Mouse (Mus musculus) hindbrain, postnatal 0 days (tissue): ENCODE measurements around the gene Ppp1r9b. TPM values are rescaled to one million over a fixed set of nuclear protein-coding genes. Genes with fewer than 3 reads are reported as not detected.

ENCODE experiments used
- ATAC-seq: fragments of 200-750 bp; cut with Nextera tagmentation; 2 replicates; pipeline ENCODE4 v1.8.0; 2017; ENCODE audit warnings: mild to moderate bottlenecking, moderate TSS enrichment, moderate library complexity
- DNase-seq: peaks from one replicate; pipeline ENCODE4 v3.0.0-alpha.2; 2015; ENCODE audit warnings: low spot score
- H3K27ac ChIP-seq: fragments of 300-500 bp; sonication (generic); 2 replicates; pipeline ENCODE4 v1.5.1; 2014; ENCODE audit warnings: mild to moderate bottlenecking
- H3K27me3 ChIP-seq: fragments of 300-500 bp; sonication (generic); 2 replicates; pipeline ENCODE4 v1.6.1; 2014; ENCODE audit warnings: low read length, mixed read lengths; ENCODE audit not compliant: insufficient read depth
- H3K36me3 ChIP-seq: fragments of 300-500 bp; sonication (generic); 2 replicates; pipeline ENCODE4 v1.6.1; 2014; ENCODE audit warnings: low read length, mixed read lengths; ENCODE audit not compliant: insufficient read depth
- H3K4me1 ChIP-seq: fragments of 300-500 bp; sonication (generic); 2 replicates; pipeline ENCODE4 v1.6.1; 2014; ENCODE audit warnings: antibody characterized with exemption, low read length, mixed read lengths; ENCODE audit not compliant: insufficient read depth
- H3K4me2 ChIP-seq: fragments of 300-500 bp; sonication (generic); 2 replicates; pipeline ENCODE4 v1.6.1; 2014; ENCODE audit warnings: low read depth, mild to moderate bottlenecking, low read length, moderate library complexity, mixed read lengths
- H3K4me3 ChIP-seq: fragments of 300-500 bp; sonication (generic); 2 replicates; pipeline ENCODE4 v1.5.1; 2014; ENCODE audit warnings: low read length
- H3K9ac ChIP-seq: fragments of 300-500 bp; sonication (generic); replicated peaks from 2 replicates; pipeline ENCODE4 v1.6.1; 2014; ENCODE audit warnings: mild to moderate bottlenecking, low read length, moderate library complexity, mixed read lengths
- H3K9me3 ChIP-seq: fragments of 300-500 bp; sonication (generic); 2 replicates; pipeline ENCODE4 v1.6.1; 2016; ENCODE audit warnings: low read length, mixed read lengths
- CTCF ChIP-seq: IDR thresholded peaks from 2 replicates; pipeline ENCODE4 v1.5.1; 2016; ENCODE audit warnings: antibody characterized with exemption, control low read depth, low read depth
- WGBS: fragments of 180-500 bp; shearing (Covaris S2); extraction: QIAGEN DNeasy Blood & Tissue Kit; methylation state at CpG from one replicate; pipeline ENCODE4 v1.1.7; 2014; 5-methylcytosine and 5-hydroxymethylcytosine counted together
- polyA plus RNA-seq: library from polyadenylated mRNA; unstranded; fragments of >200 nt; fragmentation: Nextera tagmentation; extraction: Ambion mirVana; gene quantifications from 2 replicates; pipeline ENCODE4 v1.2.1, GENCODE M21; 2015
- total RNA-seq: library from RNA; depleted of rRNA; stranded (reverse); fragments of >200 nt; gene quantifications from 2 replicates; pipeline ENCODE4 v1.2.3, GENCODE M21; 2014; rRNA removed

Ppp1r9b gene
- total and polyA plus RNA-seq, 2 experiments from 2014 or later, result 19.4 to 170 TPM

DNA sequence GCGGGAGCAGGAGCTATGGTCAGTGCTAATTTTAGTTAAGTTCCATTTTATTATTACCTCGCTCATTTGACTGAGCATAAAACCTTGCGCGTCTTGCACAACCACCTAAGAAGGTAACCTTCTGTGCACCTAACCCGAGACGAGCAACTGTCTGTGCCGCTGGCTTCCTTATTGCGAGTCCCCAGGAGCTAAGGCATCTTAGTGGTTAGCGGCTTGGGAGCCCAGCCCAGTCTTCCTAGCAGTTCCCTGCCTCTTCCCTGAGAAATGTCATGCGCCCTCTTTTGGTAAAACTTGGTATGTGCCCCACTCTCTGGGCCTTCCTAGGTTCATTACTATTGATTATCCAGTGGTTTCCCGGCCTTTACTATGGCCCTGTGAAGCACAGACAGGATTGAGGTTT is 51.3 kb downstream of the Ppp1r9b start:
- Histone ChIP-seq H3K9ac (peak overlapping the region; percentile 15; the same call in 1 of the 2 replicates), H3K27ac (peak overlapping the region; percentile 48; the same call in 1 of the 2 replicates), H3K4me3 (peak overlapping the region; percentile 74), H3K4me1 (peaks cover 11% of the 10 kb centered on the region; the same call in 1 of the 2 replicates), H3K4me2 (peak overlapping the region; percentile 86), H3K27me3 (no peaks in the 10 kb centered on the region), H3K9me3 (no peaks in the 10 kb centered on the region), H3K36me3 (0 out of 2 replicates have a peak, but pooled peaks cover 4% of the 10 kb centered on the region)
- DNase-seq, result peak; percentile 90
- WGBS, result under 1% methylated on average over 11 of the region's 11 CpGs
- TF ChIP-seq CTCF, result peak; percentile 82
- ATAC-seq, result no peak

DNA sequence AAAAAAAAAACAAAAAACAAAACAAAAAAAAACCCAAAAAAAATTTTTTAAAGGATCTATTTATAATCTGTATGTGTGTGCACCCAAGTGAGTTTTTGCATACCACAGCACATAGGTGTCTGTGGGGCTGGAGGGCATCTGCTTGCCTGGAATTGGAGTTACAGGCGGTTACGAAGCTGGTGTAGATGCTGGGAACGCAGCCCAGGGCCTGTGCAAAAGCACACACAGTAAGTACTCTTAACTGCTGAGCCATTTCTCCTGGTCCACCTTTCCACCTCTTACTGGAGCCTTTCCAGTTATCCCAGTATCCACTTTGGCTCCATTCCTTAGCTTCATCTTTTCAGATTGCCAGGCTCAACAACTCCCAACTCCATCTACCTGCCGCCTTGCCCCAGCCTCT is 52.2 kb downstream of the Ppp1r9b start:
- Histone ChIP-seq H3K27me3 (no peaks in the 10 kb centered on the region), H3K4me3 (no peak overlapping the region), H3K27ac (no peak overlapping the region), H3K4me2 (no peak overlapping the region), H3K36me3 (0 out of 2 replicates have a peak, but pooled peaks cover 4% of the 10 kb centered on the region), H3K9me3 (no peaks in the 10 kb centered on the region), H3K9ac (no peak overlapping the region), H3K4me1 (peaks cover 11% of the 10 kb centered on the region; the same call in 1 of the 2 replicates)
- 91% methylated on average over 4 of the region's 4 CpGs for WGBS
- no peak for DNase-seq
- ATAC-seq, result no peak
- no peak for TF ChIP-seq CTCF

DNA sequence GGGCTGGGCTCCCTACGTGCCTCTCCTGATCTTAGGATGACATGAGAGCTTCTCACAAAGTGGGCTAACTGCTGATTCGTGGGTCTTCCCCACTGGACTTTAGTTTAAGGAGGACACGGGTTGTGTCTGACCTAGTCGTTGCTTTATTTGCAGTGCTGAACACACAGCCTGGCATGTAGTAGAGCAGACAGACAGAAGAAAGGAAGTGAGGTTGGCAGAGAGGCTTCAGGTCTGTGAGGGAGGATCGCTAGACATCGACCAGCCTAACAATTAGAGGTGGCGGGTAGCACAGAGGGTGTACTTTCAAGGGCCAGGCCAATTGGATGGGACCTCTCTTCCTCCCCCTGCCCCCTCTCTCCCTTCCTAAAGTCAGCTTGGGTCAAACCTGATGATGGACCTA is 52.8 kb downstream of the Ppp1r9b start:
- Histone ChIP-seq H3K27ac (no peak overlapping the region), H3K4me2 (no peak overlapping the region), H3K27me3 (no peaks in the 10 kb centered on the region), H3K4me3 (no peak overlapping the region), H3K9me3 (no peaks in the 10 kb centered on the region), H3K36me3 (0 out of 2 replicates have a peak, but pooled peaks cover 4% of the 10 kb centered on the region), H3K4me1 (peaks cover 11% of the 10 kb centered on the region; the same call in 1 of the 2 replicates), H3K9ac (no peak overlapping the region)
- no peak for TF ChIP-seq CTCF
- DNase-seq (no peak), ATAC-seq (no peak)
- whole genome bisulfite sequencing, result 63% methylated on average over 7 of the region's 7 CpGs

DNA sequence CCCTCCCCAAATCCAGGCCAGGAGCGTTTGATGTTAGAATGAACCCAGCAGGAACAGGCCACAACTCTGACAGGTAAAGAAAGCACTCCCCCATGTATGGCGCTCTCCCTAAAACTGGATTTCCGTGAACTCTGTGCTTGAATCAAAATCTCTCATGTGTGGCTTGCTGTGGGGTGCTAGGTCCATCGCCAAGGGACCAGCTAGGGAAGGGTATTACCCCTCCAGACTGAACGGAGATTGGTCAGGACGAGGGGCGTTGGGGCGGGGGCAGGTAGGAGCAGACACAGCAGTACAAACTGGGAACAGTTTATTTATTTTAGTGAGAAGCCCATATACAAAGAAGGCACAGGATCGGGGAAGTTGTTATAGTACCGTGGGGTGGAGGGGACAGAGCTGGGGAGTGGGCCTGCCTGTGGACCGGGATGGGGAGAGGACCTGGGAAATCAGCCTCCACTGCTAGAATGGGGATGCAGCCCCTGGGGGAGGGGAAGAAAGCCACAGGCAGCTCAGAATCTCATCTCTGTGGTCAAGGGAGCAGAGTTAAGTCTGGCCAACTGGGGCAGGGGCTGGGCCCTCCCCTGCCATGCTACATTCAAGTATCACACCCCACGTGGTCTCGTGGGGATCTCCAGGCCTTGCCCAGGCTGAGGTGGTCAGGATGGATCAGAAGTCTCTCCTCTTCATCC is 53.5 kb downstream of the Ppp1r9b start:
- ATAC-seq, result no peak
- no peak overlapping the region for H3K27ac ChIP-seq
- no peak for DNase-seq
- H3K9me3 ChIP-seq, result no peaks in the 10 kb centered on the region
- H3K27me3 ChIP-seq, result no peaks in the 10 kb centered on the region
- H3K4me1 ChIP-seq, result peaks cover 11% of the 10 kb centered on the region; the same call in 1 of the 2 replicates
- TF ChIP-seq CTCF, result no peak
- H3K9ac ChIP-seq, result no peak overlapping the region
- 62% methylated on average over 12 of the region's 13 CpGs for WGBS
- no peak overlapping the region for H3K4me2 ChIP-seq
- no peak overlapping the region for H3K4me3 ChIP-seq
- H3K36me3 ChIP-seq, result 0 out of 2 replicates have a peak, but pooled peaks cover 4% of the 10 kb centered on the region

DNA sequence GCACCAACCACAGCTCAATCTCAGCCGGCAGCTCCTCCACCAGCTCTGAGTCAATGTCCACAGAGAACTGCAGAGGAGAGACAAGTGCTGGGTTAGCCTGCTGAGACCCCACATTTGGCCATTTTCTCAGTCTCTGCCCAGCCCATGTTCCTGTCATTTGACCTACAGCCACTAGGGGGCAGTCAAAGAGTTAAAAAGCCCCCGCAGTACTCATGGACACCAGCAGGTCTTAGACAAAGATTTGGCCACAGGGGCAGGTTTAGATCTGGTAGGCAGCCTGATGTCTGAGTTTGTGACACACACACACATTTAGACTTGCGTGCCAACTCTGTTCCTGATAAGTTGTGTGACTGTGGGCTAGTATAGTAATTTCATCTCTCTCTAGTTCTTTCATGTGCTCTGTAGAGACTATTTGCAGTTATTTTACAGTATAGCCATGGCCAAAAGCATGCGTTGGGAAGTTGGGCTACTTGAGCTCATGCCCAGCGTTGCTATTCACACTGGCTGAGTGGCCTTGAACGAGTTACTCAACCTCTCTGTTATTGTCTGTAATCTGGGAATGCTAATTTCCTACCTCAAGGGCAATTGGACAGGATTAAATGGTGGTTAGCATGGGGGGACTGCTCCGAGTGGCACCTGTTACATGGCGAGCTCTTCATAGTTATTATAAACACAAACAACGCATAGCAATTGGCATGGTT is 56.3 kb downstream of the Ppp1r9b start:
- DNase-seq (peak; percentile 86), ATAC-seq (peak; percentile 70)
- WGBS, result 56% methylated on average over 9 of the region's 9 CpGs

DNA sequence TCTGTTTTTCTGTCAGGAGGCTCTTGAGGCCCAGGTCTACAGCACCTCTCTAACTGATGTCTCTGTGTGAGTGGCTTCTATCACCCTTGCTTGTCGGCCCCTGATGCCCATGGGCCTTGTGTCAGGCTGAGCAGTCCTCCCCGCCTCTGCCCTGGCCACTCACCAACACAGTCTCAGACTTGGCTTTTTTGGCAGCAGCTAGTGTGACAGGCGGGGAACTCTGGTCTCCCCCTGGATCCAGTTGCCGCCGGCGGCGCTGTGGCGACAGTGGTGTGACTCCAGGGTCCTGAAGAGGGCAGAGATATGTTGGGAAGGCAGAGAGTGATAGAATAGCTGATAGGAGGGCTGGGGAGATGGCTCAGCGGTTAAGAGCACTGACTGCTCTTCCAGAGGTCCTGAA is 62.2 kb downstream of the Ppp1r9b start:
- Histone ChIP-seq H3K27ac (no peak overlapping the region), H3K9ac (no peak overlapping the region), H3K27me3 (no peaks in the 10 kb centered on the region), H3K36me3 (peaks cover 13% of the 10 kb centered on the region; the same call in 1 of the 2 replicates), H3K9me3 (no peaks in the 10 kb centered on the region), H3K4me1 (no peaks in the 10 kb centered on the region), H3K4me2 (no peak overlapping the region), H3K4me3 (no peak overlapping the region)
- ATAC-seq, result no peak
- 63% methylated on average over 9 of the region's 9 CpGs for WGBS
- DNase-seq, result peak; percentile 15
- TF ChIP-seq CTCF, result no peak

More for the DNA sequence above, 56.3 kb downstream of the Ppp1r9b start:
- H3K4me2 ChIP-seq, result no peak overlapping the region
- 0 out of 2 replicates have a peak, but pooled peaks cover 4% of the 10 kb centered on the region for H3K36me3 ChIP-seq
- no peak overlapping the region for H3K4me3 ChIP-seq
- TF ChIP-seq CTCF, result peak; percentile 94
- no peak overlapping the region for H3K27ac ChIP-seq
- H3K27me3 ChIP-seq, result no peaks in the 10 kb centered on the region
- no peaks in the 10 kb centered on the region for H3K4me1 ChIP-seq
- no peaks in the 10 kb centered on the region for H3K9me3 ChIP-seq
- no peak overlapping the region for H3K9ac ChIP-seq

Other genes with a start within 250 kb of the Ppp1r9b start
- gene Cdc34b, start 249.3 kb upstream of the Ppp1r9b start, total RNA-seq, result 0.18 and 1.2 TPM in 2 replicates
- gene Cdc34b, start 249.3 kb upstream of the Ppp1r9b start, polyA plus RNA-seq, result 0.30 TPM in 1 of 2 replicates, not detected in the other
- gene Tmem92, start 208.3 kb upstream of the Ppp1r9b start, total RNA-seq, result not detected in 2 replicates
- not detected in 2 replicates for gene Tmem92, start 208.3 kb upstream of the Ppp1r9b start, polyA plus RNA-seq
- gene Col1a1, start 54.8 kb upstream of the Ppp1r9b start, total RNA-seq, result 48.3 and 53.0 TPM in 2 replicates
- gene Col1a1, start 54.8 kb upstream of the Ppp1r9b start, polyA plus RNA-seq, result 56.5 and 73.3 TPM in 2 replicates
- not detected in 2 replicates for gene Hils1, start 23.4 kb upstream of the Ppp1r9b start, total RNA-seq
- not detected in 2 replicates for gene Hils1, start 23.4 kb upstream of the Ppp1r9b start, polyA plus RNA-seq
- gene Sgca, start 14.7 kb upstream of the Ppp1r9b start, total RNA-seq, result 0.36 and 0.52 TPM in 2 replicates
- 0.26 and 0.28 TPM in 2 replicates for gene Sgca, start 14.7 kb upstream of the Ppp1r9b start, polyA plus RNA-seq
- 216 and 223 TPM in 2 replicates for gene Samd14, start 18.8 kb downstream of the Ppp1r9b start, total RNA-seq
- 128 and 137 TPM in 2 replicates for gene Samd14, start 18.8 kb downstream of the Ppp1r9b start, polyA plus RNA-seq
- gene Pdk2, start 50.3 kb downstream of the Ppp1r9b start, total RNA-seq, result 25.0 and 32.0 TPM in 2 replicates
- 46.8 and 49.0 TPM in 2 replicates for gene Pdk2, start 50.3 kb downstream of the Ppp1r9b start, polyA plus RNA-seq
- 55.4 and 68.8 TPM in 2 replicates for gene Itga3, start 85.8 kb downstream of the Ppp1r9b start, total RNA-seq
- gene Itga3, start 85.8 kb downstream of the Ppp1r9b start, polyA plus RNA-seq, result 13.2 and 14.4 TPM in 2 replicates
- gene Dlx3, start 129.1 kb downstream of the Ppp1r9b start, total RNA-seq, result 0.18 and 0.37 TPM in 2 replicates
- 0.23 and 0.28 TPM in 2 replicates for gene Dlx3, start 129.1 kb downstream of the Ppp1r9b start, polyA plus RNA-seq
- 0.52 and 0.68 TPM in 2 replicates for gene Dlx4, start 155.2 kb downstream of the Ppp1r9b start, total RNA-seq
- 0.29 and 0.43 TPM in 2 replicates for gene Dlx4, start 155.2 kb downstream of the Ppp1r9b start, polyA plus RNA-seq